Mouse (Mus musculus): ENCODE data around the gene Ndufa3. TPM values are rescaled to one million over a fixed set of nuclear protein-coding genes. Genes with fewer than 3 reads are reported as not detected.

Gene Ndufa3
- polyA plus RNA-seq, 1 experiment from 2014 or later: 1,026 TPM

- 58% methylated on average over 4 of the region's 4 CpGs for WGBS
- ATAC-seq (ENCODE audit: insufficient number of reproducible peaks, insufficient read depth, low FRiP score, low read depth): no peak
- Histone ChIP-seq H3K4me1 (ENCODE audit: control insufficient read depth in 2 of 2, insufficient read depth in 2 of 2, low read length in 2 of 2) (peaks cover 12 to 24% of the 10 kb centered on the region in 2 experiments), H3K36me3 (ENCODE audit: control insufficient read depth, insufficient read depth, low read length) (peaks cover 27% of the 10 kb centered on the region), H3K27me3 (ENCODE audit: control insufficient read depth, insufficient read depth, low read length) (no peaks in the 10 kb centered on the region), H3K27ac (replicated peaks in 1 of 2; ENCODE audit: control insufficient read depth in 1 of 2, insufficient read depth in 1 of 2, low read depth in 2 of 2, low read length in 2 of 2) (no peak overlapping the region), H3K4me3 (ENCODE audit: control insufficient read depth in 1 of 2, insufficient read depth in 1 of 2, low read depth in 1 of 2, low read length in 2 of 2) (peak overlapping the region; percentile 90 to 93), H3K9ac (ENCODE audit: low read length) (peak overlapping the region; percentile 98), H3K4me2 (ENCODE audit: low read length) (peak overlapping the region; percentile 80), H3K9me3 (ENCODE audit: control insufficient read depth, low read length) (no peaks in the 10 kb centered on the region)
Observed at GRCm38 (mm10) chr7:3646641-3647040, 29.5 kb downstream of the Ndufa3 start.

GRCm38 (mm10) chr7:3656966-3657365, 39.8 kb downstream of the Ndufa3 start:
- WGBS: 76% methylated on average over 4 of the region's 4 CpGs
- Histone ChIP-seq H3K4me2 (ENCODE audit: low read length) (no peak overlapping the region), H3K4me3 (ENCODE audit: control insufficient read depth in 1 of 2, insufficient read depth in 1 of 2, low read depth in 1 of 2, low read length in 2 of 2) (no peak overlapping the region), H3K9me3 (ENCODE audit: control insufficient read depth, low read length) (no peaks in the 10 kb centered on the region), H3K27me3 (ENCODE audit: control insufficient read depth, insufficient read depth, low read length) (no peaks in the 10 kb centered on the region), H3K36me3 (ENCODE audit: control insufficient read depth, insufficient read depth, low read length) (peaks cover 100% of the 10 kb centered on the region), H3K4me1 (ENCODE audit: control insufficient read depth in 2 of 2, insufficient read depth in 2 of 2, low read length in 2 of 2) (no peaks in the 10 kb centered on the region), H3K9ac (ENCODE audit: low read length) (no peak overlapping the region), H3K27ac (replicated peaks in 1 of 2; ENCODE audit: control insufficient read depth in 1 of 2, insufficient read depth in 1 of 2, low read depth in 2 of 2, low read length in 2 of 2) (no peak overlapping the region)
- no peak for ATAC-seq (ENCODE audit: insufficient number of reproducible peaks, insufficient read depth, low FRiP score, low read depth)

- Histone ChIP-seq H3K27me3 (ENCODE audit: control insufficient read depth, insufficient read depth, low read length) (no peaks in the 10 kb centered on the region), H3K9me3 (ENCODE audit: control insufficient read depth, low read length) (no peaks in the 10 kb centered on the region), H3K36me3 (ENCODE audit: control insufficient read depth, insufficient read depth, low read length) (peaks cover 100% of the 10 kb centered on the region), H3K4me2 (ENCODE audit: low read length) (no peak overlapping the region), H3K4me3 (ENCODE audit: control insufficient read depth in 1 of 2, insufficient read depth in 1 of 2, low read depth in 1 of 2, low read length in 2 of 2) (no peak overlapping the region), H3K4me1 (ENCODE audit: control insufficient read depth in 2 of 2, insufficient read depth in 2 of 2, low read length in 2 of 2) (peaks cover 0 to 2% of the 10 kb centered on the region in 2 experiments; a peak in 1 of 4 replicates), H3K9ac (ENCODE audit: low read length) (no peak overlapping the region), H3K27ac (replicated peaks in 1 of 2; ENCODE audit: control insufficient read depth in 1 of 2, insufficient read depth in 1 of 2, low read depth in 2 of 2, low read length in 2 of 2) (no peak overlapping the region)
- no peak for ATAC-seq (ENCODE audit: insufficient number of reproducible peaks, insufficient read depth, low FRiP score, low read depth)
- WGBS: 92% methylated on average over 14 of the region's 14 CpGs
Observed at GRCm38 (mm10) chr7:3658578-3658977, 41.4 kb downstream of the Ndufa3 start.

- WGBS: 25% methylated on average over 15 of the region's 15 CpGs
- Histone ChIP-seq H3K27me3 (ENCODE audit: control insufficient read depth, insufficient read depth, low read length) (no peaks in the 10 kb centered on the region), H3K4me1 (ENCODE audit: control insufficient read depth in 2 of 2, insufficient read depth in 2 of 2, low read length in 2 of 2) (peaks cover 12 to 18% of the 10 kb centered on the region in 2 experiments), H3K9ac (ENCODE audit: low read length) (peak overlapping the region; percentile 96), H3K4me2 (ENCODE audit: low read length) (peak overlapping the region; percentile 70), H3K9me3 (ENCODE audit: control insufficient read depth, low read length) (no peaks in the 10 kb centered on the region), H3K36me3 (ENCODE audit: control insufficient read depth, insufficient read depth, low read length) (peaks cover 40% of the 10 kb centered on the region), H3K4me3 (ENCODE audit: control insufficient read depth in 1 of 2, insufficient read depth in 1 of 2, low read depth in 1 of 2, low read length in 2 of 2) (peak overlapping the region; percentile 66 to 78), H3K27ac (replicated peaks in 1 of 2; ENCODE audit: control insufficient read depth in 1 of 2, insufficient read depth in 1 of 2, low read depth in 2 of 2, low read length in 2 of 2) (peak overlapping the region; percentile 82 to 91)
- no peak for ATAC-seq (ENCODE audit: insufficient number of reproducible peaks, insufficient read depth, low FRiP score, low read depth)
Observed at GRCm38 (mm10) chr7:3664524-3665214, 47.5 kb downstream of the Ndufa3 start.

- peak; percentile 97 for ATAC-seq (ENCODE audit: insufficient number of reproducible peaks, insufficient read depth, low FRiP score, low read depth)
- peak within 1 kb of the TSS; percentile 96 for H3K9ac ChIP-seq (ENCODE audit: low read length)
- peaks cover 32% of the 10 kb centered on the region for H3K36me3 ChIP-seq (ENCODE audit: control insufficient read depth, insufficient read depth, low read length)
- peaks cover 12 to 18% of the 10 kb centered on the region in 2 experiments for H3K4me1 ChIP-seq (ENCODE audit: control insufficient read depth in 2 of 2, insufficient read depth in 2 of 2, low read length in 2 of 2)
- H3K27me3 ChIP-seq (ENCODE audit: control insufficient read depth, insufficient read depth, low read length): no peaks in the 10 kb centered on the region
- peak within 1 kb of the TSS; percentile 88 to 91 for H3K27ac ChIP-seq (replicated peaks in 1 of 2; ENCODE audit: control insufficient read depth in 1 of 2, insufficient read depth in 1 of 2, low read depth in 2 of 2, low read length in 2 of 2)
- peak within 1 kb of the TSS; percentile 66 to 78 for H3K4me3 ChIP-seq (ENCODE audit: control insufficient read depth in 1 of 2, insufficient read depth in 1 of 2, low read depth in 1 of 2, low read length in 2 of 2)
- H3K4me2 ChIP-seq (ENCODE audit: low read length): peak within 1 kb of the TSS; percentile 70
- no peaks in the 10 kb centered on the region for H3K9me3 ChIP-seq (ENCODE audit: control insufficient read depth, low read length)
- WGBS: 3% methylated on average over 45 of the region's 45 CpGs
Observed at GRCm38 (mm10) chr7:3665215-3666114, 48.3 kb downstream of the Ndufa3 start, which contains the start of gene Leng1. Gene Leng1 (minus strand): TSS chr7:3665840.

- H3K27ac ChIP-seq (replicated peaks in 1 of 2; ENCODE audit: control insufficient read depth in 1 of 2, insufficient read depth in 1 of 2, low read depth in 2 of 2, low read length in 2 of 2): 0 out of 4 replicates have a peak overlapping the region, but pooled peaks of 1 of the 2 experiments have one; percentile 14
- H3K4me3 ChIP-seq (ENCODE audit: control insufficient read depth in 1 of 2, insufficient read depth in 1 of 2, low read depth in 1 of 2, low read length in 2 of 2): peak overlapping the region; percentile 17 to 29
- H3K4me2 ChIP-seq (ENCODE audit: low read length): peak overlapping the region; percentile 62
- ATAC-seq (ENCODE audit: insufficient number of reproducible peaks, insufficient read depth, low FRiP score, low read depth): no peak
- peak overlapping the region; percentile 56 for H3K9ac ChIP-seq (ENCODE audit: low read length)
- H3K9me3 ChIP-seq (ENCODE audit: control insufficient read depth, low read length): no peaks in the 10 kb centered on the region
- H3K36me3 ChIP-seq (ENCODE audit: control insufficient read depth, insufficient read depth, low read length): peaks cover 17% of the 10 kb centered on the region
- WGBS: 5% methylated on average over 14 of the region's 14 CpGs
- H3K4me1 ChIP-seq (ENCODE audit: control insufficient read depth in 2 of 2, insufficient read depth in 2 of 2, low read length in 2 of 2): peaks cover 12 to 18% of the 10 kb centered on the region in 2 experiments
- H3K27me3 ChIP-seq (ENCODE audit: control insufficient read depth, insufficient read depth, low read length): no peaks in the 10 kb centered on the region
Observed at GRCm38 (mm10) chr7:3666921-3667391, 49.8 kb downstream of the Ndufa3 start.
